Mouse (Mus musculus) retina, postnatal 1 day (tissue): ENCODE data around the gene Tnp2.
A peak's percentile ranks its signal among the peaks of the same experiment; 100 is the strongest.
"Not testable (repeated sequence)": the region's sequence is repeated elsewhere in the genome, so short reads cannot be mapped to it uniquely, and the experiment has no call there.

ENCODE experiments used
- DNase-seq: peaks from one replicate; pipeline ENCODE4 v3.0.0-alpha.2; 2012

Gene Tnp2

DNA sequence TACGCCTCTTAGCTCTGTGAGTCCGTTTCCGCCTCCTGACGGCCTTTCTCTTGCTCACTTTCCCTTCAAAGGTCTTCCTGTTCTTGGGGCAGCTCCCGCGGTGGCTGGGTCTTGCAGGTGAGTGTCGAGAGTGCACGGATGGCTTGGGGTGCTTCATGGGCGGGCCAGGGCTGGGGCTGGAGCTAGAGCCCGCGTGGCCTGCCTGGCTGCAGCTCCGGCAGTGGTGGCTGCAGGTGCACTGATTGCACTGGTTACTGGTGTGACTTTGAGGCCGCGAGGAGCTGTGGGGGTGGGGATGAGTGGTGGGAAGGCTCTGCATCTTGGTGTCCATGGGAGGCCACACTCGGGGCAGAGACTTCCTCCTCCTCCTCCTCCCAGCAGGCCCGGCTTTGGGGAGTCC, at the start of gene Tnp2:
TSS of gene Tnp2 (minus strand) at position 390 of the 400 bp plus-strand sequence.
- no peak for DNase-seq

DNA sequence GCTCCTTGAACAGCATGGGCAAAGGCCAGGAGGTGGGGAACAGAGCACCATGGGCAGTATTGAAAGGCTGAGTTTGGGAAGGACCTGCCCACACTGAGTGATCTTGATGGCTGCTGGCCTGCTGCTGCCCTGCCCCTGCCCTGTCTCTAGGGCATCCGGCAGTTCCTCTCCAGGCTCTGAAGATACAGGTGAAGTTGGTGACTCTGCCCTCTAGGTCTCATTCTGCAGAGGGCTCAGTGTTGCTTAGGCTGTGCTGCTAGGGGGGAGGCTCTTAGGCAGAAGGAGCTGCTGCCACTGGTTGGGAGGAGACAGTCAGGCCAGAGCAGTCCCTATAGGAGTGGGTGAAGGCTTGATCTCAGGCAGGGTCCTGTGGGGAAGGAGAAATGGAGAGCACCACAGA, 49.4 kb upstream of the Tnp2 start:
- DNase-seq: no peak

DNA sequence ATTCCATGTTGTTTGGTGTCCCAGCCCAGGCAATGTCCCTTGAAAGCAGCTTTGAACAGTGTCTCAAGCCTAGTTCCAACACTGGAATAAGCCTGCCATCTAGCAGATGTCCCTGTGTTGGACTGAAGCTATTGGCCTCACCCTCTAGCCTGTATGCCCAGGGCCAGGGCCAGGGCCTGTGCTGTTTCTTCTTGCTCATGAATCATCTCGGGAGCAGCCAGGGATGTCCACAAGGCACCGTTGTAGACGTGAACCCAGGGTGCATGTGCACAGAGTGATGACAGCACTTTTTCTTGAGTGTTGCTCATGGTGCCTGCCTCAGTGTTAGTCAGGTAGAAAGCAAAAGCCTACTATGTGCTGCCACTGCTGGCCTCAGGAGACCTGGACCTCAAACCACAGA, 48.8 kb upstream of the Tnp2 start:
- DNase-seq: no peak

DNA sequence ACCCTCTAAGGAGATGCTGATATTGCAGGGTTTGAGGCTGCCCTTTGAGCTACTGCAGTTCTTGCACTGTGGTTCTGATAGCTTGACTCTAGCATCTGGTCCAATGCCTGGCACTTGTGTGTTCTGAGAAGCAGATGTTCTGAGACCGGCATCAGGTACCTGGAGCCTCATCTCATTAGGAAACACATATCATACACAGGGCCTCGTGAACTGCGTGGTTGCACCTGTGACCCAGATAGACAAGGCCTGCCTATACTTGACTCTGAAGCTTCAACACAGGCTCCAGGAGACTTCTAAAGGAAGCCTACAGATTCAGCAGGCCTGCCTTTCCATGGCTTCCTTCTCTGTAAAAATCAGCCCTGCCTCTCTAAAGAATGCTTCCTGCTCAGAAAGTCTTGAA, 47.9 kb upstream of the Tnp2 start:
- DNase-seq: no peak

DNA sequence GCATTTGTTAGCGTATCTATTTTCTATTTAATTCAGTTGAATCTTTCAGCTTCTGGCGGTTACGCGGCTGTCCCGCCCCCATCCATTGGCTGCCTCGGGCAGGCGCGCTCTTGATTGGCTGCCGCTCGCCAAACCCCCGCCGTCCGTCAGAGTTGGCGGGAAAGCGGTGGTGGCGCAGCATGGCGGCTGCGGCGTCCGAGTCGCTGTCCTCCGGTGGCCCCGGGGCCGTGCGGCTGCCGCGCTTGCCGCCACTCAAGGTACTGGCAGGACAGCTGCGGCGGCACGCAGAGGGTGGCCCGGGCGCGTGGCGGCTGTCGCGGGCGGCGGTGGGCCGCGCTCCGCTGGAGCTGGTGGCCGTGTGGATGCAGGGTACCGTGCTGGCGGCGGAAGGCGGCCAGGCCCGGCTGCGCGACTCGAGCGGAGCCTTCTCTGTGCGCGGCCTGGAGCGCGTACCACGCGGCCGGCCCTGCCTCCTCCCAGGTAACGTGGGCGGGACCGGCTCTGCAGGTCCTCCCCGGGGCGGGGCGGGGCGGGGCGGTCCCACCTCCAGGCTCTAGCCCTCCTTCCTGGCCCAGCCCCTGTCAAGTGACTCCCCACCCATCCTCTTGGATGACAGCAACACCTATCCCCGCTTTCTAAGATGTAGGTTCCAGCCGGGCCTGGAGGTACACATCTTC, 46.6 kb upstream of the Tnp2 start, which contains the start of gene Rmi2:
TSS of gene Rmi2 (plus strand) at position 149 of the 677 bp plus-strand sequence.
- DNase-seq: peak; percentile 92

DNA sequence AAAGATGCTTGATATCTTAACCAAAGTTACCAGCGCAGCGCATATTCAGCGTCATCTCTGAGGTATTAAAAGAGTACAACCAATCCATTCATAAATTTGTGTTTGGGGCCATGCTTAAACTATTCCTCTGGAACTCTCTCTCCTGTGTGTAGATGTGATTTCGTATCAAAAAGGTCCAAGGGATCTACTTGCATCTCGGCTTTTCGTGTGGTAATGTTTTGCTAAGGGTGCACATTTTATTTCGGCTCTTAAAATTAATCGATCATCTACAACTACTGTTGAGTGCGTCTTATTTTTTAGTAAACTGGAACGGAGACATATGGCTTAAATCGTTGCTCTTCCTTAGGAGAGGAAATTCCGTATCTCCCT, 46.1 kb upstream of the Tnp2 start:
- no peak for DNase-seq

DNA sequence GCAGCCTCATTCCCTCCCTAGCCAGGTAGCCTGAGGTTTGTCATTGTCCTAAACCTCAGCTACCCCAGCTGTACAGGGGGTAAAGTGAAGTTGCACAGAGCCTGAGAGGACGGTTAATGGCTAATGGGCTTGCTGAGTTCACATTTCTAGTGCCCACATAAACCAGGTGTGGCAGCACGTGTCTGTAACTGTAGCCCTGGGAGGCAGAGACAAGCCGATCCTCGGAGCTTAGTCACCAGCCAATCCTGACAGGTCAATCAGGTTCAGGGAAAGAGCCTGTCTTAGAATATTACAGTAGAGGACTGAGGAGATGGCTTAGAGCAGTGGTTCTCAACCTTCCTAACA, 40.0 kb upstream of the Tnp2 start:
- no peak for DNase-seq

DNA sequence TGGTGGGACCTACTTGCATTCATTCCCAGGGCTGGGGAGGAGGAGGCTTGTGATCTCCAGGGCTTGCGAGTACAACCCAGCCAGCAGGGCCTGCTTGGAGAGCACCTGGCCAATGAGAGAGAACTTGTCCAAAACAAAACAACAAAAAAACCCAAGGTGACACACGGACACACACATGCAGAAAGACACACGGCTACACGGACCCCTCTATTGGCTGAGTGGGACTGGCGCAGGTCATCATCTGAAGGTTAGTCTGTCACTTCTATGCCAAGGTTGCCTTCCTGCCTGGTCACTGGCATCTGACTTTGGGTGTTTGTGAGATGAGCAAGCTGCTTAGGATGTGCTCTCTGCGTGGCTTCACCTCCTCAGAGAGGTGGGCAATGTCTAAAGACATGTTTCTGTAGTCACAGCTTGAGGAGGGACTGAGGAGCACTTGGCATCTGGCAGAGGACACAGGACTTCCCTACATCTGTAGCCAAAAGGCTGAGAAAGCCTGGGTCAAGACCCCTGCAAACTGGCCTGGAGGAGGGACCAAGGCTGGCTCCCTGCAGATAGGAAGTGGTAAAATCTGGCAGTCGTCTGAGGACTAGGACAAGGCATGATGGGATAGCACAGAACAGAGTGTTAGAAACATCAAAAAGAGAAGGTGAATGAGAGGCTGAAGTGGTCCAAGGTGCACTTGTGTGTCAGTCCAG, 39.5 kb upstream of the Tnp2 start:
- DNase-seq: no peak

DNA sequence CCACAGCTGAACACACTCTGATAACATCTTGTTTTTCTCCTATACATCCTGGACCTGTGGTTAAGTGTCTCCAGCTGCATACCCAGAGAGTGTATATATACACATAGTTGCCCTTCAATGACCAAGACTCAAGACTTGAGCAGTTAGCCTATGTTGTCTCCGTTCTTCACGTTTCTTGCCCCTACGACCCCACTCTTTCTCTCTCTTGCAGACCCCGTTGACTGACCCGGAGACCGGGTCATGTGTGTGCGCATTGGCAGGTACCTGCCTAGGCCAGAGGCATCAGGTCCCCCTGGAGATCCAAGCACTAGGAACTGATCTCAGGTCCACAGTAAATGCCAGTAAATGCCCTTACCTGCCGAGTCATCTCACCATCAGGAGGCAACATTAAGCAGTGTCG, 38.8 kb upstream of the Tnp2 start:
- no peak for DNase-seq

DNA sequence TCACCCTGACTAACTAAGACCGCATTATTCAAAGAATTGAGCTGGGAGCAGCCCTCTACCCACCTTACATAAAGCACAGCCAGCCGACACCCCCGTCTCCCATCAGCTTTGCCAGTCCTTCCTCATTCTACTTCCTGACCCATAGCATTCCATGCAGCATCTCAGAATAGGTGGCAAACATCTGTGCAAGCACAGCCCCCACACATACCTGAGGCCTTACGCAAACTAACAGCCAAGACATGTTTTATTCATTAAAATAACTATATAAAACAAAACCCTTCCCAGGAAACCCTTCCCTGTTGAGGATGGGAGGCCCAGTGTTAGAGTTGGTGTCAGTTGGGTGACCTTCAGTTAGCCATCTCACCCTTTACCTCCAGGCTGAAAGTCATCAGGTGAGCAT, 37.4 kb upstream of the Tnp2 start:
- DNase-seq: no peak

DNA sequence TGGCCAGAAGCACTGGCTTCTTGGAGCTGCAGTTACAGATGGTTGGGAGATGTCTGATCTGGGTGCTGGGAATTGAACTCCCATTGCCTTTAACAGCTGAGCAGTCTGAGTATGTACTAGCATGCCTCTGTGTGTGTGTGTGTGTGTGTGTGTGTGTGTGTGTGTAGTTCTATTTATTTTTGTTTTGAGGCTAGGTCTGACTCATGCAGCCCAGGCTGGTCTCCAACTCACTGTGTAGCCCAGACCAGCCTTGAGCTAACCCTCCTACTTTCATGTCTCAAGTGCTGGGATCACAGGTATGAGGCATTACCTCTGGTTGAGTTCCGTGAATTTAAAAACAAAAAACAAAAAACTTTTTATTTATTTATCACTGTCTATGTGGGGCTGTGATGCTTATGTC, 36.1 kb upstream of the Tnp2 start:
- DNase-seq: no peak

DNA sequence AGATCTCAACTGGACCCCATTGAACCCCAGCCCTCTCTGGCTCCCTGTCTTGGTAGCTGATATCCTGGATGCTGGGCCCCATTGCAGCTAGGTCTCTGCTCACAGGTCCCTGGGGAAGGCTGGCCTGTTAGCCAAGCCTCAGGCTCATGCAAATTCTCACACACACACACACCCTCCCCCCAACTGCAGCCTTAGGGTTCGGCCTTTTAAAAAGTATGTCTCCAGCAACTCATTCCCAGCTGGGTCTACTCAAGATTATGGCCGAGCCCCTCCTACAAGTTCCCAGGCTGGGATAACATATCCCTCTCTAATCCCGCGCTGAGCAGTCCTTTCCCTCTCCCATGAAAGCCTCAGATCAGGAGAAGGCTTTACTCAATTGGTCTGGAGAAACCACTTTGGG, 32.9 kb upstream of the Tnp2 start:
- DNase-seq: no peak

DNA sequence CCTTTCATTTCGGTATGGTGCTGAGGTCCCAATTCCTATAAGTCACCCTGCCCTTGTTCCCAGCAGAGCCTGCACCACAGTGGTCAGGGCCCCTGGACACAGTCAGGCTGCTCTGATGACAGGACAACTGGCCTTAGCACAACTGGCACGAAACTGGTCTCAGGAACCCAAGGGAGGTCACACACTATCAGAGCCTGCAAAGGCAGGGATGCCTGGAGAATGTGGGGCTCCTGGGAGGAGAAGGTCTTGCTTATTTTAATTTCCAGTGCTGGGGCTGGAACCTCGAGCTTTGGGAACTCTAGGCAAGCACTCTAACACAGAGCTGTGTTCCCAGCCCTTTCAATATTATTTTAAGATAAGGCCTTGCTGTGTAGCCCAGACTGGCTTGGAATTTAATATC, 31.5 kb upstream of the Tnp2 start:
- DNase-seq: no peak

DNA sequence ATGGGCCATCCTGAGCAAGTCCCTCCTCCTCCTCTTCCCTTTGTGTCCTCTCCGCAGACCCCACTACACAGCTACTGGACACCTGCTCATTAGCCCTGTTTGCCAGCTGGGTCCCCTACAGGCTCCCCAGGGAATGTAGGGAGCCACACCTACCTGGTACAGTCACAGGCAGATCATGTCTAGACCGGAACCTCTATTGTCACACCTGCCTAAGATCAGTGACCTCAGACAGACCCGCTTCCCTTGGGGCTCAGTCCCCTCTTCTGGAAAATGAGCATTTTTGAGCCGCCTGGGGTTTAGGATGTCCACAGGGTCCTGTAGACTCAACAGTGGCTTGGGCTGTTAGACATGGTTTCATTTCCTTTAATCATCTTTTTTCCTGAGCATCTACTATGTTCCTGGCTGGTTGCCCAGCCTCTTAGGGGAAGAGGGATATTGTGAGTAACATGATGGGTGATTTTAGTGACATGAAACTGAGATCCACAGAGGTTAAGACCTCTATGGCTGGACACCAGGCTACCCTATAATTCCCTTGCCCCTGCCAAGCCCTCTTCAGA, 30.2 kb upstream of the Tnp2 start:
- DNase-seq: no peak

DNA sequence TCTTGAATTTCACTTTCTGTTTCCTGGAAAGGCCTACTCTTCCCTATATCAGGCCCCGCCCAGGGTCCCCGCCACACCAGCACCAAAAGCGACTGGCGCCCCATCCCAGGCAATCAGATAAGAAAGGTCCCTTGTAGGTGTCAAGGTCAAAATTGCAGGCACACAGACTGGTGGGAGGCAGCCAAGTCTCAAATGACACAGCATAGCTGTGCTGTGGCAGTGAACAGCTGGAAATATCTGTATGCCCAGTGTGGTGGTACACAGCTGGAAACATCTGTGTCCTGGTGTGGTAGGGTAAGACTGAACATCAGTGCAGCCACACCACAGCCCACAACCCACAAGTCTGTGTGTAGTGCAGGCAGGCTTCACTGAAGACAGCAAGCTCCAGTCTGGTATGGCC, 26.4 kb upstream of the Tnp2 start:
- no peak for DNase-seq

DNA sequence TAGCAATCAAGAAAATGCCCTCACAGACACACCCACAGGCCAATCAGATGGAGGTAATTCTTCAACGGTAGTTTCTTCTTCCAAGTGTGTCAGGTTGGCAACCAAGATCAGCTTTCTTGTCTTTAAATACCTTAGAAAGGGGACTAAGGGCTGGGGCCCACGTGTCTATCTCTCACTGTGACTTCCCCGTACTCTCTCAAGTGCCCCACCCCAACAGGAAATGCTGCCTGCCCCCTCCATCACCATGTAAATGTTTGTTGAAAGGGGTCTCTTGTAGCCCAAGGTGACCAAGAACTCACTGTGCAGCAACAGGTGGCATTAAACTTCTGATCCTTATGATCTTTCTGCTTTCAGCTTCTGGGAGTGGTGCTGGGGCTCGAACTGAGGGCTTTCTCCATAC, 25.3 kb upstream of the Tnp2 start:
- DNase-seq: no peak

DNA sequence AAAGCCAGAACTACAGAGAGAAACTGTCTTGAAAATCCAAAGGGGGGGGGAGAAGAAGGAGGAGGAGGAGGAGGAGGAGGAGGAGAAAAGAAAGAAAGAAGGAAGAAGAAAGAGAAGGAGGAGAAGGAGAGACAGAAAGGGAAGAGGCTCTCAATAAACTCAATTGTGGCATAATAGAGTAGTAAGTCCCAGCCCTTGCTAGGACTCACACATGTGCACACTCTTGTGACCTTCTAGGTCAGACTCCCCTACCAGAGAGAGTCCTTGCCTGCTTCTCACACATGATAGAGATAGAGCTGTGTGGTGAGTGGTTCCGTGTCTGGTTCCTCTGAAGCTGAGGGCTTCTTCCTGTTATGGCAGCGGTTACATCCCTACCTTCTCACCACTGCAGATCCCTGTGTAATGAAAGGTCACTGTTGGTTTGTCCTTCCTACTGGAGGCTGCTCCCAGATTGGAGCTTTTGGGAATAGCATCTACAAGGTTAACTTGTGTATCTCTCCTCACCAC, 24.5 kb upstream of the Tnp2 start, which contains the start of gene Gm11172:
TSS of gene Gm11172 (plus strand) at position 51 of the 507 bp plus-strand sequence.
- no peak for DNase-seq

DNA sequence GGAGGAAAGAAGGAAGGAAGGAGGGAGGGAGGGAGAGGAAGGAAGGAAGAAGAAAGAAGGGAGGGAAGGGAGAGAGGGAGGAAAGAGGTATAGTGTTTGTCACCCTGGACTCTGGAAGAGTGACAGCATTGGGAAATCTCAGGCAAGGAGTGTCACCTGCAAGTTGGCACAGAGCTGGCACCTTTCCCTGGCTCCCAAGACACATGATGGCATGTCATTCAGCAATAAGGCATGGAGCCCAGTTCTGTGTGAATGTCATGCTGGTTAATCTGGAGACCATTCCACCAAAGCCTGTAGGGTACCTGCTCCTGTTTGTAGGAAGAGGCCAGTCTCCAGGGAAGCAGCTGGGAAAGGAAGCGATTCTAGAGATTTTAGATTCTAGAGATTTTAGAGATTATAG, 21.9 kb upstream of the Tnp2 start:
- no peak for DNase-seq

DNA sequence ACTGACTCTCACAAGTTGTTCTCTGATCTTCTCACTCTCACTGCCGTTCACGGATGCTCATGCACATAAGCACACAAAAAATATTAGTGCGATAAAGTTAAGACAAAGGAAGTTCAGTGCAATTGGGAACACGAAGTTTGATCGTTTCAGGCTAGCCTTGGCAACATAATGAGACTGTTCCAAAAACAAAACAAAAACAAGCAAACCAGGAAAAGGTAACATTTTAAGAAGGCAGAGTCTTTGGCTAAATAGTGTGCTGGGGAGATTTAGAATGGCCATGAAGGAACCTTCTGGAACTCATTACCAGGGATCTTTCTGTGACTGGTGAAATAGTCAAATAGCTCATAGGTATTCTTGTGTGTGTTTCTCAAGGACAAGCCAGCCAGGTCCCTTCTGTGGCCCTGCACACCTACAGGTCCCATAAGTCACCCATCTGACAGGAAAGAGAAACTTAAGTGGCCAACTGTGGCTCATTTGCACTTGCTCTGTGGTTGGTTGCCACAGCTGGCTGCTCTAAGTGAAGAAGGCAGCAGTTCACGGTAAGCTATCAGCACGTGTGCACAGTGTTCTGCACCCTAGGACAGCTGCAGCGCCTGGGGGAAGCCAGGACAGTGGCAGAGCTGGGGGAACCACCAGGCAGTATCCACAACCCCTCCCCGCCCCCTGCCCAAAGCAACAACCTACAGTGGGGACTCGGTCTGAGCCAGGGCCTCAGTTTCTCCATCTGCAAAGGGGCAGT, 17.5 kb upstream of the Tnp2 start, which contains the start of gene Prm1:
TSS of gene Prm1 (minus strand) at position 51 of the 739 bp plus-strand sequence.
- DNase-seq: no peak

DNA sequence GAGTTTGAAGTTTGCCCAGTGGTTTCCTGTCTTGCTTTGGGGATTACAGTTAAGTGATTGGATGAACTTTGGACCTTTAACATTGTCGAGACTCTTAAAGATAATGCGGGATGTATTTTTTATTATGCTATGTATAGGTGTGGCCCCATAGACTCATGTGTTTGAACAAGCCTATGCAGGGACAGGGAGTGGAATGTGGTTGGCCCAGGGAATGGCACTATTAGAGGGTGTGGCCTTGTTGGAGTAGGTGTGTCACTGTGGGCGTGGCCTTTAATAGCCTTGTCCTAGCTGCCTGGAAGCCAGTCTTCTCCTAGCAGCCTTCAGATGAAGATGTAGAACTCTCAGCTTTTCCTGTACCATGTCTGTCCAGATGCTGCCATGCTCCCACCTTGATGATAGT, 14.0 kb upstream of the Tnp2 start:
- not testable (repeated sequence) for DNase-seq

DNA sequence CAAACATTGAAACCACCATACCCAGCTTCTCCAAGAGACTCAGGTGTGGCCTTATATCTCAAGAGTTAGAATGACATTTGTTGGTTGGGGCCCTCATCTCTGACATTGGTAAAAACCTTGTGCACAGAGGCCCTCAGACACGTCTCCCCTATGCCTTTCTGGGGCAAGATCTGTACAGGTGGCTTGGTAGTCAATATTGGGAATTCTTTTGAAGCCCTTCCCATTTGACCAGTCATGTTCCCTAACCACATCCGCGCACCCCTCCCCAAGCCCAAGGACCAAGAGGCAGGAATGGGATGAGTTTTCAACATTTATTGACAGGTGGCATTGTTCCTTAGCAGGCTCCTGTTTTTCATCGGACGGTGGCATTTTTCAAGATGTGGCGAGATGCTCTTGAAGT, 7.6 kb upstream of the Tnp2 start, which contains the start of gene Prm2:
TSS of gene Prm2 (minus strand) at position 101 of the 400 bp plus-strand sequence.
- DNase-seq: no peak

DNA sequence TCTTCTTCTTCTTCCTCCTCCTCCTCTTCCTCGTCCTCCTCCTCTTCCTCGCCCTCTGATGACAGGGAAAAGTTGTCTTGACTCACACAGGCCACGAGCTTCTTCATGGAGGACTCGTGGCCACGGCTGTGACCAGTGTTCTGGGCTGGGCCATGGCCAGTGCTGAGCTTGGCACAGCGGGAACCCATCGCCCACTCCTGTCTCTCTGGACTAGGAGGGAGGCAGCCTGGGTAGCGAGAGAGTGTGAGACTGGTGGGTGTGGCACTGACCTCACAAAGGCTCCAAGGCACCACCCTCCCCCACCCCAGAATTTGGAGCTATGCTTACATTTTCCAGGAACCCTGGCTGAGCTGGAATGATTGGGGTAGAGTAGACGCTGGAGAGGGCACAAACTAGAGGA, 2.2 kb upstream of the Tnp2 start, which contains the start of gene Prm3:
TSS of gene Prm3 (minus strand) at position 213 of the 400 bp plus-strand sequence.
- DNase-seq: no peak

DNA sequence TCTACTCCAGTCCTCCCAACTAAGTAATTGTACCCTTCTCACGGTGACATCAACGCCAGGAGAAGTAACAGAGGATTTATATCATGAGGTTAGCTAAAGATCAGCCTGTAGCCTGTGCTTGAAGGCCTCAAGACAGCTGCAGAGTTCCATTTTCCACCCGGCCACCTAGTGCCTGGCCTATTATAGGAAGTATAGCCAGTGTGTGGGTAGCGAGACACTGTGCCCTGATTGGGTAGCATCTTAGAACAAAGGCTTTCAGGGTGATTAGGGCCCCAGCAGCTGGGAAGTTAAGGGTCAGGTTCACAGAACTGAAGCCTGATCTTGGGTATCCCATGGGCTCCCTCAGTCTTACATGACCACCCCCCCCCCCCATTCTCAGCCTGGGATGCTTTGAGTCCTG, 406 bp upstream of the Tnp2 start:
- DNase-seq: peak; percentile 51
